Mouse (Mus musculus) midbrain, embryonic 15.5 days (tissue): ENCODE results near the gene Cope. TPM values are rescaled to one million over a fixed set of nuclear protein-coding genes. Genes with fewer than 3 reads are reported as not detected.

ENCODE experiments used
- ATAC-seq: fragments of 200-750 bp; cut with Nextera tagmentation; replicated peaks from 2 replicates; pipeline ENCODE4 v1.8.0; 2017; ENCODE audit warnings: moderate TSS enrichment
- H3K27ac ChIP-seq: fragments of 300-500 bp; sonication (generic); 2 replicates; pipeline ENCODE4 v1.5.1; 2015; ENCODE audit warnings: mild to moderate bottlenecking, inconsistent platforms
- H3K27me3 ChIP-seq: fragments of 300-500 bp; sonication (generic); replicated peaks from 2 replicates; pipeline ENCODE4 v1.6.1; 2015; ENCODE audit warnings: inconsistent platforms
- H3K36me3 ChIP-seq: fragments of 300-500 bp; sonication (generic); replicated peaks from 2 replicates; pipeline ENCODE4 v1.6.1; 2015; ENCODE audit warnings: inconsistent platforms
- H3K4me1 ChIP-seq: fragments of 300-500 bp; sonication (generic); 2 replicates; pipeline ENCODE4 v1.6.1; 2015; ENCODE audit warnings: inconsistent platforms
- H3K4me2 ChIP-seq: fragments of 300-500 bp; sonication (generic); 2 replicates; pipeline ENCODE4 v1.6.1; 2015; ENCODE audit warnings: inconsistent platforms, mild to moderate bottlenecking, moderate library complexity
- H3K4me3 ChIP-seq: fragments of 300-500 bp; sonication (generic); 2 replicates; pipeline ENCODE4 v1.5.1; 2015; ENCODE audit warnings: mild to moderate bottlenecking, inconsistent platforms
- H3K9ac ChIP-seq: fragments of 300-500 bp; sonication (generic); 2 replicates; pipeline ENCODE4 v1.6.1; 2015; ENCODE audit warnings: mild to moderate bottlenecking, inconsistent platforms
- H3K9me3 ChIP-seq: fragments of 300-500 bp; sonication (generic); 2 replicates; pipeline ENCODE4 v1.6.1; 2016; ENCODE audit warnings: inconsistent platforms
- WGBS: fragments of 180-500 bp; shearing (Covaris S2); methylation state at CpG from one replicate; pipeline ENCODE4 v1.1.7; 2015; ENCODE audit warnings: mixed read lengths; 5-methylcytosine and 5-hydroxymethylcytosine counted together
- polyA plus RNA-seq: library from polyadenylated mRNA; unstranded; fragments of >200 nt; fragmentation: Nextera tagmentation; extraction: Ambion mirVana; gene quantifications from 2 replicates; pipeline ENCODE4 v1.2.1, GENCODE M21; 2015

Cope gene
- polyA plus RNA-seq, 1 experiment from 2014 or later, result 299 TPM

DNA sequence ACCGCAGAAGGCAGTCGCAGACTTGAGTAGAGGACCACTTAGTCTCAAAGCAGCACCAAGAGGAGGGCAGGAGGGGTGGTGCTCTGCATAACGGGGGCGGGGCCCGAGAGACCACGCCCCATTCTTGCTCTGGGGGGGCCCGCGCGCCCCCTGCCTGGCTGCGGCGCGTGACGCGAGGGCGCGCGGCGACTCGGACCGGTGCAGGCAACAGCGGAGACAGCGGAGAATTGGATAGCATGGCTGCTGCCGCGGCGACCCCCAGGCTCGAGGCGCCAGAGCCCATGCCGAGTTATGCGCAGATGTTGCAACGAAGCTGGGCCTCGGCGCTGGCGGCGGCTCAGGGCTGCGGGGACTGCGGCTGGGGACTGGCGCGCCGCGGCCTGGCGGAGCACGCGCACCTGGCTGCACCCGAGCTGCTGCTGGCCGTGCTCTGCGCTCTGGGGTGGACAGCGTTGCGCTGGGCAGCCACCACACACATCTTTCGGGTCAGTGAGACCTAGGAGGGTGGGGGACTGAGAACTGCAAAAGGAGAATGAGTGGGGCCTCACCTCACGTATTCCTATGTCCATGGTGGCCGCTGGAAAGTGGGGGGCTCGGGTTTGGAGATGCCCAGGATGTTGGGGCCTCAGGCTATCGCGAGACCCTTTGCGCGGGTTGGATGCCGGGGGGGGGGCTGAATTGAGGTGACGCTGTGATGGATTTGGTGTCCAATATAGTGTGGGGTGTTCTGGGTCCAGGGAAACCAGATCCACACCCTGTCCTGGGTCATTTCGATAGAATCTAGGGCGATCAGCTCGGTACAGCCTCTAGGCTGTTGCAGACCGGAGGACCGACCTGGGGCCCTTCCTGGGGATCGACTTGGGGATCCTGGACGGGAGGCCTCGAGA, 13.5 kb downstream of the Cope start, which contains the start of gene Cers1:
Gene Cers1, plus strand, starts transcription at position 152 of the 887 bp plus-strand sequence.
- H3K27me3 ChIP-seq, result no peaks in the 10 kb centered on the region
- peak within 1 kb of the TSS; percentile 97 for H3K27ac ChIP-seq
- H3K4me2 ChIP-seq, result peak within 1 kb of the TSS; percentile 95
- WGBS, result 2% methylated on average over 65 of the region's 66 CpGs
- H3K4me3 ChIP-seq, result peak within 1 kb of the TSS; percentile 84
- peak within 1 kb of the TSS; percentile 93 for H3K9ac ChIP-seq
- no peaks in the 10 kb centered on the region for H3K9me3 ChIP-seq
- peak; percentile 59 for ATAC-seq
- H3K4me1 ChIP-seq, result peaks cover 31% of the 10 kb centered on the region
- peaks cover 13% of the 10 kb centered on the region for H3K36me3 ChIP-seq

GRCm38 (mm10) chr8:70316511-70317504, 14.5 kb downstream of the Cope start:
- Histone ChIP-seq H3K4me1 (peaks cover 31% of the 10 kb centered on the region), H3K27ac (peak overlapping the region; percentile 97), H3K36me3 (peaks cover 7% of the 10 kb centered on the region; the same call in 1 of the 2 replicates), H3K4me3 (peak overlapping the region; percentile 84), H3K9me3 (no peaks in the 10 kb centered on the region), H3K9ac (peak overlapping the region; percentile 93), H3K4me2 (peak overlapping the region; percentile 95), H3K27me3 (no peaks in the 10 kb centered on the region)
- WGBS, result 5% methylated on average over 15 of the region's 15 CpGs
- peak; percentile 88 for ATAC-seq

DNA sequence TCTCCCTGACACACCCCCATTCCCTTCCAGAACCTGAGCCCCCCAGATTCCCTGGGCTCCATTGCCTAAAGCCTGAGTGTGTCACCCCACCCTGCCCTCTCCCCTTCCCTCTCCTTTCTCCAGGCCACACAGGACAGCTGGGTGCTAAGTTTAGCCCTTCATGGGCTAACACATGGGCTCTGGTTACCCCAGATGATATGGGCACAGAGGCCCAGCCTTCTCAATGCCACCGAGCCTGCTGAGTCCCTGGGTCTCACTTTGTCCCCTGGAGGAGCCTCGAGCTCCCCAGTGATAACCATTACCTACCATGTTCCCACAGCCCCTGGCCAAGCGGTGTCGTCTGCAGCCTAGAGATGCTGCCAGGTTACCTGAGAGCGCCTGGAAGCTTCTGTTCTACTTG, 15.6 kb downstream of the Cope start:
- H3K27ac ChIP-seq, result peak overlapping the region; percentile 97
- no peaks in the 10 kb centered on the region for H3K9me3 ChIP-seq
- 87% methylated on average over 5 of the region's 5 CpGs for WGBS
- peak overlapping the region; percentile 95 for H3K4me2 ChIP-seq
- no peak for ATAC-seq
- peak overlapping the region; percentile 84; the same call in 1 of the 2 replicates for H3K4me3 ChIP-seq
- H3K27me3 ChIP-seq, result no peaks in the 10 kb centered on the region
- peaks cover 4% of the 10 kb centered on the region; the same call in 1 of the 2 replicates for H3K36me3 ChIP-seq
- no peak overlapping the region for H3K9ac ChIP-seq
- H3K4me1 ChIP-seq, result peaks cover 31% of the 10 kb centered on the region

- no peak overlapping the region for H3K27ac ChIP-seq
- no peak for ATAC-seq
- no peak overlapping the region for H3K9ac ChIP-seq
- no peak overlapping the region for H3K4me3 ChIP-seq
- H3K4me1 ChIP-seq, result no peaks in the 10 kb centered on the region
- WGBS, result 92% methylated on average over 3 of the region's 3 CpGs
- peaks cover 32% of the 10 kb centered on the region; the same call in 1 of the 2 replicates for H3K36me3 ChIP-seq
- no peak overlapping the region for H3K4me2 ChIP-seq
- H3K27me3 ChIP-seq, result no peaks in the 10 kb centered on the region
- no peaks in the 10 kb centered on the region for H3K9me3 ChIP-seq
Measured at GRCm38 (mm10) chr8:70323716-70324115, 21.4 kb downstream of the Cope start.

DNA sequence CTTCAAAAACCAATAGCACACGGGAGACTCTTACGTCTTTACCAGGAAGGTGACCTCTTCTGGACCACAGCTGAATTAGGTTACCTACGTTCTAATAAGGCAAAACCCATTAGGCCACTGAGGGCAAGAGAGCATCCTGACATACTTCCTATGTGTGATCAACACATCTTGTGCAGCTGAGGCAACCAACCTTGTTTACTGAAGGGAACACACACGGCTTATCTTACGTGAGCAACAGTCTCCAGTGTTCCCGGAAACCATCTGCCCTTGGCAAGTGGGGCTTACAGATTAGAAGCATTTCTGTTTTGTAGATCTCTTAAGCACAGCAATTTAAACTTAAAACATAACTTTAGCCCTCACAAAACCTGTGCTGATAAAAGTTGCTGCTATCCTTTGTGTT, 25.2 kb downstream of the Cope start:
- no peak overlapping the region for H3K27ac ChIP-seq
- ATAC-seq, result no peak
- 92% methylated on average over 6 of the region's 6 CpGs for WGBS
- H3K4me1 ChIP-seq, result peaks cover 24% of the 10 kb centered on the region
- no peaks in the 10 kb centered on the region for H3K27me3 ChIP-seq
- no peak overlapping the region for H3K9ac ChIP-seq
- H3K9me3 ChIP-seq, result no peaks in the 10 kb centered on the region
- H3K4me3 ChIP-seq, result no peak overlapping the region
- H3K36me3 ChIP-seq, result peaks cover 40% of the 10 kb centered on the region; the same call in 1 of the 2 replicates
- no peak overlapping the region for H3K4me2 ChIP-seq

DNA sequence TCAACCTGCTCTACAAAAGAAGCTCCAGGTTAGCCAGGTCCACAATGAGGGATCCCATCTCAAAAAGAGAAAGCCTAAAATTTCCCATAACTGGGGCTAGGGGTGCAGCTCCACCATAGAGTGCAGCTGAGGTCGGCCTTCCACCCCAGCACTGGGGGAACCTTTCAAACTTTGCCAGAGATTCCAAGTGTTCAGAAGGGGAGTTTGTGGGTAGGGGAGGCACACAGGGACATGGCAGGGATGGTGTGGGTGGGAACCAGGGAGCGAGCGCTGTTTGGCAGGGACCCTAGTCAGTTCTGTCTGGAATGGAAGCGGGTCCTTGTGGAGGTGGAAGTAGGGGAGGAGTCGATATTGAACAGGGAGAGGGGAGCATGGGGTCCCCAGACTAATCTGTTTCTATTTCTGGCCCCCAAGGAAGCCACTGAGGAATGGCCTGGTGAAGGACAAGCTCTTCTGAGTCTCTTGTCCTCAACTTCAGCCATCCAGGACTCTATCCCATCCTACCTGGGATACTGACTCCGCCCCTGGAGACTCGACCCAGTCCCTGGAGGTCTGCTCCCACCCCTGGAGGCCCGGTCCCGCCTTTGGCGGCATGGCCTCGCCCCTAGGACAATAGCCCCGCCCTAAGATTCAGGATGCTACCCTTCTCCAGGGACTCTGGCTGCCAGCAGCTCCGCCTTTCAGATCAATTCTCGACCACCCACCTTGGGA, 27.0 kb downstream of the Cope start, which contains the start of gene Gdf1:
Gene Gdf1, plus strand, starts transcription at position 694 of the 711 bp plus-strand sequence.
- ATAC-seq, result no peak
- no peak within 1 kb of the TSS for H3K27ac ChIP-seq
- H3K9me3 ChIP-seq, result no peaks in the 10 kb centered on the region
- H3K4me2 ChIP-seq, result no peak within 1 kb of the TSS; the same call in 1 of the 2 replicates
- 28% methylated on average over 14 of the region's 14 CpGs for WGBS
- H3K9ac ChIP-seq, result peak within 1 kb of the TSS; percentile 2; the same call in 1 of the 2 replicates
- H3K27me3 ChIP-seq, result no peaks in the 10 kb centered on the region
- no peak within 1 kb of the TSS for H3K4me3 ChIP-seq
- H3K4me1 ChIP-seq, result peaks cover 24% of the 10 kb centered on the region
- H3K36me3 ChIP-seq, result peaks cover 39% of the 10 kb centered on the region

- Histone ChIP-seq H3K27ac (no peak overlapping the region), H3K4me2 (no peak overlapping the region; the same call in 1 of the 2 replicates), H3K9me3 (no peaks in the 10 kb centered on the region), H3K4me1 (peaks cover 24% of the 10 kb centered on the region), H3K36me3 (peaks cover 40% of the 10 kb centered on the region), H3K27me3 (no peaks in the 10 kb centered on the region), H3K4me3 (no peak overlapping the region), H3K9ac (0 out of 2 replicates have a peak overlapping the region, but pooled peaks have one; percentile 2)
- WGBS, result 9% methylated on average over 45 of the region's 45 CpGs
- peak; percentile 4 for ATAC-seq
Measured at GRCm38 (mm10) chr8:70329835-70330740, 27.8 kb downstream of the Cope start.

DNA sequence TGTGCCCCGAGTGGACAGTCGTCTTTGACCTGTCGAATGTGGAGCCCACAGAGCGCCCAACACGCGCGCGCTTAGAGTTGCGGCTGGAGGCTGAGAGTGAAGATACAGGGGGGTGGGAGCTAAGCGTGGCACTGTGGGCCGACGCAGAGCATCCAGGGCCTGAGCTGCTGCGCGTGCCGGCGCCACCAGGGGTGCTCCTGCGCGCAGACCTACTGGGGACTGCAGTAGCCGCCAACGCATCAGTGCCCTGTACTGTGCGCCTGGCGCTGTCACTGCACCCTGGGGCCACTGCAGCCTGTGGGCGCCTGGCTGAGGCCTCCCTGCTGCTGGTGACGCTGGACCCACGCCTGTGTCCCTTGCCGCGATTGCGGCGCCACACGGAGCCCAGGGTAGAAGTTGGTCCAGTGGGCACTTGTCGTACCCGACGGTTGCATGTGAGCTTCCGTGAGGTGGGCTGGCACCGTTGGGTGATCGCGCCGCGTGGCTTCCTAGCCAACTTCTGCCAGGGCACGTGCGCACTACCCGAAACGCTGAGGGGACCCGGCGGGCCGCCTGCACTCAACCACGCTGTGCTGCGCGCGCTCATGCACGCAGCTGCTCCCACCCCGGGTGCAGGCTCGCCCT, 28.5 kb downstream of the Cope start:
- Histone ChIP-seq H3K36me3 (peaks cover 44% of the 10 kb centered on the region), H3K27me3 (no peaks in the 10 kb centered on the region), H3K9ac (0 out of 2 replicates have a peak overlapping the region, but pooled peaks have one; percentile 2), H3K4me1 (peaks cover 24% of the 10 kb centered on the region), H3K9me3 (no peaks in the 10 kb centered on the region), H3K27ac (no peak overlapping the region), H3K4me3 (no peak overlapping the region), H3K4me2 (no peak overlapping the region; the same call in 1 of the 2 replicates)
- peak; percentile 75 for ATAC-seq
- WGBS, result 27% methylated on average over 53 of the region's 53 CpGs

DNA sequence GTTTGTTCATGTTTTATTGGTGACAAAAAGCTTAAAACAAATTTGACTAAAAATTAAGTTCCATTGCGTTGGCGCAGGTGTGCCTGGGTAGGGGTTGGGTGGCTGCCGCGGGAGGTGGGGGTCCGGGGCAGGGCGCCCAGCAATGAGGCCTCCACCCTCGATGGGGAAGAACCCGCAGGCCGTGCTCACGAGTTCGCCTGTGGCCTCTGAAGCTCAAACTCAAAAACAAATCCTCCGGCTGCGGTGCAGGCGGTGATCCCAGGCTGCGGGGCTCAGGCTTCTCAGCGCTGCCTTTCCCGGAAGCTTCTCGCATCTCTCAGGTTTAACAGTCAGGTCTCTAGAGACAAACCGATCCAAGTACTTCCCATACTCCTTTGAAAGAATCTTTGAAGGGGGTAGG, 29.2 kb downstream of the Cope start:
- H3K36me3 ChIP-seq, result peaks cover 50% of the 10 kb centered on the region
- no peak for ATAC-seq
- H3K27me3 ChIP-seq, result no peaks in the 10 kb centered on the region
- peaks cover 24% of the 10 kb centered on the region for H3K4me1 ChIP-seq
- no peaks in the 10 kb centered on the region for H3K9me3 ChIP-seq
- peak overlapping the region; percentile 30; the same call in 1 of the 2 replicates for H3K27ac ChIP-seq
- H3K4me2 ChIP-seq, result no peak overlapping the region
- H3K4me3 ChIP-seq, result no peak overlapping the region
- WGBS, result 53% methylated on average over 19 of the region's 19 CpGs
- H3K9ac ChIP-seq, result no peak overlapping the region
